ENCODE assay signal across 13 mouse cellular contexts in the genomic region with DNA sequence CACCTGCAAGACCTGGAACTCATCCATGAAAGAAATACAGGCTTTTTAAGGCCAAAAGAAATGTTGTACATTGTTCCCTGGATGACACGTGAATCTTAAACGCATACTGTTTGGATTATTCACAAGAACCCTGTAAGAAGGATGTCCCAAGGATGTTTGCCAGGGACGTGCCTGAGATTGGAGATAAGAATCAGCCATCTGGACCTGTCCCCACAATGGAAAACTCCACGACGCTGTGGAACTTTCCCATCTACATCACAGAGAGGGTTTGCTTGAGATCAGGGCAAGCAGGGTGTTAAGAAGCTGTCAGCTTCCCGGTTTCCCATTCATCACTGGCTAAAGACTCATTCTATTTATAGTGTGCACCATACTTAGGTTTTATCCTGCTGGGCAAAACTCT.
A peak's percentile ranks its signal among the peaks of the same experiment; 100 is the strongest.
DNase-seq lines count a peak whose midpoint lies in the region; ATAC-seq lines count a peak whose summit lies in the region.
"Had no signal": no experiment of that assay in that cellular context is flagged by ENCODE, and none has a peak within 500 bp of the region (broad histone marks: within the 10 kb centered on the region; RNA-seq: fewer than 3 reads in every experiment).

No protein-coding gene starts in this region.

- intact Hi-C loops in heart, postnatal 25 days (cut with DNase I): loop anchor here (5.0 kb wide), 1 partner anchor 61 kb away; no protein-coding TSS in a partner anchor

- H3K27ac ChIP-seq in kidney, embryonic 16.5 days (ENCODE audit: low read length): no peak overlapping the region
- H3K27ac ChIP-seq: embryonic facial prominence, embryonic 12.5 days; hindbrain, embryonic 14.5 days; limb, embryonic 12.5 days had no signal

- H3K27me3 ChIP-seq in kidney, embryonic 16.5 days (ENCODE audit: insufficient read depth, low read length): no peaks in the 10 kb centered on the region
- H3K27me3 ChIP-seq: embryonic facial prominence, embryonic 12.5 days; limb, embryonic 12.5 days had no signal

- no peak for ATAC-seq in kidney, embryonic 16.5 days (ENCODE audit: low FRiP score, low TSS enrichment)
- ATAC-seq in megakaryocyte-erythroid progenitor cell, adult 5-6 weeks (replicated peaks; ENCODE audit: low FRiP score, low TSS enrichment, poor library complexity, severe bottlenecking): no peak

- peak; percentile 81 for DNase-seq in kidney, adult 11 months
- peak; percentile 63 for DNase-seq in adrenal gland, postnatal 25 days
- DNase-seq in heart, postnatal 25 days (ENCODE audit: low spot score): peak; percentile 27
- peak; percentile 73 for DNase-seq in lung, postnatal 10 days
- no peak for DNase-seq in right cerebral cortex, adult 2 months (ENCODE audit: low spot score in 2 of 2)
- DNase-seq in ovary, postnatal 10 days (ENCODE audit: low spot score): no peak
- DNase-seq: cerebellum, adult 11-12 months; retina, postnatal 1 day had no signal

- H3K36me3 ChIP-seq in kidney, embryonic 16.5 days (ENCODE audit: insufficient read depth, low read length): no peaks in the 10 kb centered on the region
- H3K36me3 ChIP-seq: embryonic facial prominence, embryonic 12.5 days; limb, embryonic 12.5 days had no signal

- no peak overlapping the region for H3K9ac ChIP-seq in kidney, embryonic 16.5 days (replicated peaks; ENCODE audit: low read length)
- H3K9ac ChIP-seq: embryonic facial prominence, embryonic 12.5 days; hindbrain, embryonic 14.5 days; limb, embryonic 12.5 days had no signal

- H3K4me2 ChIP-seq in kidney, embryonic 16.5 days (replicated peaks; ENCODE audit: low read depth, low read length): no peak overlapping the region
- H3K4me2 ChIP-seq: embryonic facial prominence, embryonic 12.5 days; hindbrain, embryonic 14.5 days; limb, embryonic 12.5 days had no signal

- H3K4me3 ChIP-seq in kidney, embryonic 16.5 days (ENCODE audit: low read length): no peak overlapping the region
- H3K4me3 ChIP-seq: embryonic facial prominence, embryonic 12.5 days; limb, embryonic 12.5 days had no signal

- H3K9me3 ChIP-seq in kidney, embryonic 16.5 days (ENCODE audit: low read length): no peaks in the 10 kb centered on the region
- H3K9me3 ChIP-seq: embryonic facial prominence, embryonic 12.5 days; limb, embryonic 12.5 days had no signal

- H3K4me1 ChIP-seq in kidney, embryonic 16.5 days (ENCODE audit: insufficient read depth, low read length): 0 out of 2 replicates have a peak, but pooled peaks cover 4% of the 10 kb centered on the region

- WGBS in kidney, embryonic 16.5 days: 44% methylated on average over 6 of the region's 6 CpGs

Comparison
In these comparisons a context has a peak if more than half of its experiments do, and no peak if none do; other contexts are left out.
1. DNase-seq: peak in kidney, adult 11 months (single experiment), adrenal gland, postnatal 25 days (single experiment), heart, postnatal 25 days (single experiment) and lung, postnatal 10 days (single experiment); none in right cerebral cortex, adult 2 months (0 of 2) and ovary, postnatal 10 days (single experiment).